Mouse (Mus musculus): ENCODE measurements around the gene Adrb1. TPM values are rescaled to one million over a fixed set of nuclear protein-coding genes. Genes with fewer than 3 reads are reported as not detected.

The Adrb1 gene
- polyA plus RNA-seq, 1 experiment, result 0.60 TPM

Other genes starting within 250 kb of the Adrb1 start
- gene Dclre1a, start 174.0 kb upstream of the Adrb1 start, polyA plus RNA-seq (2012; fragmentation: generic; extraction: Trizol), result 3.3 TPM
- 6.9 TPM for gene Nhlrc2, start 173.9 kb upstream of the Adrb1 start, polyA plus RNA-seq (2012; fragmentation: generic; extraction: Trizol)
- gene Ccdc186, start 100.0 kb downstream of the Adrb1 start, polyA plus RNA-seq (2012; fragmentation: generic; extraction: Trizol), result 5.5 TPM
- gene Tdrd1, start 104.0 kb downstream of the Adrb1 start, polyA plus RNA-seq (2012; fragmentation: generic; extraction: Trizol), result not detected
- gene Vwa2, start 152.1 kb downstream of the Adrb1 start, polyA plus RNA-seq (2012; fragmentation: generic; extraction: Trizol), result 0.08 TPM

Measured in myocyte (in vitro differentiated cells).